ENCODE assay signal across 34 mouse cellular contexts in genomic region chr17:85168761-85169160, GRCm38 (mm10).
"Had no signal": no experiment of that assay in that cellular context is flagged by ENCODE, and none has a peak within 500 bp of the region (broad histone marks: within the 10 kb centered on the region; RNA-seq: fewer than 3 reads in every experiment).

No protein-coding gene starts in this region.

- H3K4me2 ChIP-seq: heart, embryonic 11.5 days; heart, embryonic 12.5 days; heart, embryonic 13.5 days; heart, embryonic 15.5 days; hindbrain, embryonic 12.5 days; hindbrain, embryonic 13.5 days; hindbrain, embryonic 14.5 days; hindbrain, embryonic 15.5 days; intestine, embryonic 15.5 days; kidney, embryonic 15.5 days had no signal

- H3K36me3 ChIP-seq: heart, embryonic 10.5 days; heart, embryonic 12.5 days; heart, embryonic 13.5 days; heart, embryonic 15.5 days; hindbrain, embryonic 10.5 days; hindbrain, embryonic 12.5 days; hindbrain, embryonic 13.5 days; hindbrain, embryonic 15.5 days; intestine, embryonic 15.5 days; kidney, embryonic 15.5 days had no signal

- H3K27me3 ChIP-seq: heart, embryonic 12.5 days; heart, embryonic 13.5 days; heart, embryonic 15.5 days; hindbrain, embryonic 12.5 days; hindbrain, embryonic 13.5 days; hindbrain, embryonic 15.5 days; intestine, embryonic 15.5 days; kidney, embryonic 15.5 days had no signal

- H3K27ac ChIP-seq: heart, embryonic 10.5 days; heart, embryonic 13.5 days; heart, embryonic 15.5 days; hindbrain, embryonic 10.5 days; hindbrain, embryonic 12.5 days; hindbrain, embryonic 13.5 days; hindbrain, embryonic 14.5 days; hindbrain, embryonic 15.5 days; hindbrain, postnatal 0 days; intestine, embryonic 15.5 days; kidney, embryonic 15.5 days; kidney, postnatal 0 days; layer of hippocampus, adult 2 months had no signal

- DNase-seq: heart, postnatal 10 days; heart, postnatal 36 days; heart, postnatal 4 days; kidney, adult 11 months; kidney, adult 18-20 months; kidney, adult 2 months; kidney, adult 8-10 months; kidney, adult 9 months; kidney, postnatal 10 days; kidney, postnatal 14 days; kidney, postnatal 25 days; kidney, postnatal 36 days; kidney, postnatal 4 days; layer of hippocampus, adult 9-11 months; layer of hippocampus, postnatal 36 days had no signal

- H3K9ac ChIP-seq: heart, embryonic 12.5 days; heart, embryonic 13.5 days; heart, embryonic 15.5 days; hindbrain, embryonic 12.5 days; hindbrain, embryonic 13.5 days; hindbrain, embryonic 14.5 days; hindbrain, embryonic 15.5 days; intestine, embryonic 15.5 days; kidney, embryonic 15.5 days had no signal

- H3K4me1 ChIP-seq: hindbrain, embryonic 12.5 days; hindbrain, embryonic 15.5 days; intestine, embryonic 15.5 days; kidney, embryonic 15.5 days had no signal

- H3K4me3 ChIP-seq: heart, embryonic 10.5 days; heart, embryonic 12.5 days; heart, embryonic 13.5 days; heart, embryonic 15.5 days; hindbrain, embryonic 10.5 days; hindbrain, embryonic 12.5 days; hindbrain, embryonic 13.5 days; hindbrain, embryonic 15.5 days; intestine, embryonic 15.5 days; kidney, embryonic 15.5 days; layer of hippocampus, adult 2 months had no signal

- H3K9me3 ChIP-seq: heart, embryonic 10.5 days; heart, embryonic 12.5 days; heart, embryonic 13.5 days; heart, embryonic 15.5 days; hindbrain, embryonic 10.5 days; hindbrain, embryonic 12.5 days; hindbrain, embryonic 13.5 days; hindbrain, embryonic 15.5 days; intestine, embryonic 15.5 days; kidney, embryonic 15.5 days had no signal

- ATAC-seq: hindbrain, embryonic 16.5 days; hindbrain, postnatal 0 days; inflammation-experienced regulatory T-cells, adult 6 months; intestine, embryonic 15.5 days; intestine, embryonic 16.5 days; intestine, postnatal 0 days had no signal
